Mouse (Mus musculus): ENCODE data around the gene Tpo.

The Tpo gene

GRCm38 (mm10) chr12:30076316-30076715, 56.1 kb downstream of the Tpo start:
- no peak for DNase-seq

DNA sequence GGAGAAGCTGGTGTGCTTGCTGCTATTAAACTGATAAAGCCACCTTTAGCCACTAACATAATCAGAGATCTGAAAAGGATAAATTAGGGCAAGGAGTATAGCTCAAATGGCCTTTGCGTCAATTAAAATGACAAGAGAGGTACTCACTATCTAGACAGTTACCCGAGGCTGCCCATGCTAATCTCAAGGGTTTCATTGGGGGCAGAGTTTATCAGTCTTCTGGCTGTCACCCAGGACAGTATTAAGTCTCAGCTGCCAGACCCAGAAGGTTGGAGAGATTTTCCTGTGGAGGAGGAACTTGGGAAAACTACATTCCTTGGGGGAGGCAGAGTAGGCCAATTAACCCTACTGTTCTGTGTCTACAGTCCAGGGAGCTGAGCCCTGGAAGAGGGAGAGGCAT, 63.1 kb downstream of the Tpo start:
- DNase-seq: no peak

DNA sequence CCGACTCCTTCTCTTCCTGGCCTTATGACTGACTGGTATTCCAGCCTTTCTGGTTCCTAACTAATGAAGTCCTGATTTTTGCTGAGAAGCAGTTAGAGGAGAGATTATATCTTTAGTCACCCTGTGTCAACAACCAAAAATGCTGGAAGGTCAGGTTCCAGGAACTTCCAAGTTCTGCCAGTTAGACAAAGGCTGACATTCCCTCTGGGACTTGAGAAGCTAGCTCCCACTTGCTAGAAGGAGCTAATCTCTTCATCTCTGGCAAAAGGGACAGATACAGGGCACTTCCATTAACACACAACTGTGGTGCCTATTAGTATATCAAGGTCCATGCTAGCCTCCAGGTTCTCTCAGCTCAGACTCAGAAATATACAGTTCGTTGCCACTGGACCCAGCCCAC, 64.6 kb downstream of the Tpo start:
- DNase-seq: no peak

GRCm38 (mm10) chr12:30062118-30062505, 70.3 kb downstream of the Tpo start:
- no peak for DNase-seq

DNA sequence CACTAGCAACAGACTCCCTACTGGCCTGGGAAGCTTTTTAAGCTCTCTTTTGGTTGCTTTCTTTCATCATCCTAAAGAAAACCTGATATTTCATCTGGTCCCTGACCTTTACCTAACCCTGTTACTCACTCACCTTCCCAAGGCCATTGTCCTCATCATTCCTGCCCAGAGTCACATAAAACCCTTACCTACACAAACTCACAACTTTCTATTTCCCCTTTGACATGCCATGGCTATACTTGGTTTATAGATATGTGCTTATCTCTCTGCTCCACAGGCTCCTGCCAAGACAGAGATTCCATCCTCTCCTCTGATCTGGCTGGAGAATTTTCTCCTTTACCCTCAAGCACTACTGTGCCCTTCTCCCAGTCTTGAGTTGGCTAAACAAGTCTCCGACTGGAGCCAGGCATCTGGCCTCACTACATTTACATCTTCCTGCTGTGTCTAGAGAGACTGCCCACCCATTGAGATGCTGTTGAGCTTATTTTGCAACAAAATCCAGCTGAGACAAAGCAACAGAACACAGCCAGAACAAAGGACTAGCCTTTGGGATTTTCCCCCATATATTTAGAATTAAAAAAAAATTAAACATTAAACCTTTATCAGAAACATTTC, 70.8 kb downstream of the Tpo start:
- DNase-seq: no peak

DNA sequence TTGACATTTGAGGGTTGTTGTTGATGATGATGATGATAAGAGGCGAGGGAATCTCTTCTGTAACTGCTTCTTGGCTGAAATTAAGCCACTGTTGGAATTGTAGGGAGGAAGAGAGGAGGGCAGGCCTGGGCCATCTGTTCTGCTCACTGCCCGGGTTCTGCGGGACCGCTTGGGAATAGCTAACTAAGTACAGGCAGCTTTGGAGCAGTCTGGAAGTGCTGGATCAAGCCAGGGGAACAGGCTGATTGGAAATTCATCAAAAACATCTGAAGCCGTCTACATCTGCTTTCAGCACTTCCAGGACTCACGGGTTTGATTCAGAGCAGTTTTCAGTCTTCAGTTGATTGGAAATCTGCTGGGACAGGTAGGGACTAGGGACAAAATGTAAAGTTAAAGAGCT, 74.4 kb downstream of the Tpo start:
- no peak for DNase-seq

- DNase-seq: no peak
These were observed 77.5 kb downstream of the Tpo start for GRCm38 (mm10) chr12:30054761-30055540.

GRCm38 (mm10) chr12:30050235-30050634, 82.2 kb downstream of the Tpo start:
- DNase-seq: peak; percentile 31

DNA sequence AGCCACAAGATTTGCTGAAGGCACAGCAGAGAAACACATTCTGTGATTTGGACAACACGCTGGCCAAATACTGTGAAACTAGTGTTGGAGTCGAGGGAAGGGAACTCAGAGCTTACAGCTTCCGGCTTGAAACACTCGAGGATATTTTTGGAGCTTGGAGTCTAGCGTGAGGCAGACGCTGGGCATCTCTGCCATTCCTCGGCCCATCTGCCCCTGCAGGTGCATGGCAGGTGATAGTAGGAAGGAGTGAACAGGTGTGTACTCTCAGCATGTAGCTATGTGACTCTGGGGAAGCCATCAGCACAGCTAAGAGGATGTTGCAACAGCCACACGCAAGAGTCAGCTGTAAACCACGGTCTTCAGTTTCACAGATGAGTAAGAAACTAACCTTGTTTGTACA, 82.6 kb downstream of the Tpo start:
- DNase-seq: no peak

DNA sequence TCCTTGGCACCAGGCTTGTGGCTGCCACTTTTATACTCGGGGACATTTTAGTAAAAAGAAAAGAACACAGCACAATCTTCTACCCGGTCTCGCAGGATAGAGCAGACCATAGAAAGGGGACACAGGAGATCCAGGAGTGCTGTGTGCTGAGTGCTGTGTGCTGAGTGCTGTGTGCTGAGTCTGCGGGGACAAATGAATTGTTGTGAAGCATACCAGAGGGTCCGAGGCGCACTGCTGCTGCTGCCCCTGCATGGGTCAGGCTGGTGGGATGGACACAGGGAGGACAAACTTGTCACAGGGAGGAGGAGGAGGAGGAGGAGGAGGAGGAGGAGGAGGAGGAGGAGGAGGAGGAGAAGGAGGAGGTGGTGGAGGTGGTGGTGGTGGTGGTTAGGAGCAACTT, 83.6 kb downstream of the Tpo start:
- DNase-seq: no peak

- DNase-seq: peak; percentile 19
These were observed 92.3 kb downstream of the Tpo start for GRCm38 (mm10) chr12:30040150-30040549.

DNA sequence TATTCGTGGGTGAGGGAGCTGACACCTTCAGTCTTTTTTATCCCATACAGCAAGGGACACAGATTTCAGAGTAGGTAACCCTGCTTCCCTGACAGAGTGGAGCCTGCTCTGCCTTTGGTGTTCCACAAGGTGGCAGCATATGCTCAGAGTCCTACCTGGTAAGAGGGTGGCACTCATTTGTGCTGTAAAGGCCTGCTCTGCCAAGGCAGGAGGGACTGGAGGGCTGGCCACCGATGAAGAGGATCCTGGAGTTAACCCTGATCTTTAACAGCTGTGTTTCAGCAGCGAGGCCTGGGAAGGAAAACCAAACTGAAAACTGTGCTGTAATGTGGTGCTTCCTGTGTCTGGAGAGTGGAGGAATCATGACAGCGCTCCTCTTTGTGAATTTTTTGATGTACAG, 92.9 kb downstream of the Tpo start:
- no peak for DNase-seq

GRCm38 (mm10) chr12:30036569-30037055, 95.8 kb downstream of the Tpo start:
- DNase-seq: no peak

DNA sequence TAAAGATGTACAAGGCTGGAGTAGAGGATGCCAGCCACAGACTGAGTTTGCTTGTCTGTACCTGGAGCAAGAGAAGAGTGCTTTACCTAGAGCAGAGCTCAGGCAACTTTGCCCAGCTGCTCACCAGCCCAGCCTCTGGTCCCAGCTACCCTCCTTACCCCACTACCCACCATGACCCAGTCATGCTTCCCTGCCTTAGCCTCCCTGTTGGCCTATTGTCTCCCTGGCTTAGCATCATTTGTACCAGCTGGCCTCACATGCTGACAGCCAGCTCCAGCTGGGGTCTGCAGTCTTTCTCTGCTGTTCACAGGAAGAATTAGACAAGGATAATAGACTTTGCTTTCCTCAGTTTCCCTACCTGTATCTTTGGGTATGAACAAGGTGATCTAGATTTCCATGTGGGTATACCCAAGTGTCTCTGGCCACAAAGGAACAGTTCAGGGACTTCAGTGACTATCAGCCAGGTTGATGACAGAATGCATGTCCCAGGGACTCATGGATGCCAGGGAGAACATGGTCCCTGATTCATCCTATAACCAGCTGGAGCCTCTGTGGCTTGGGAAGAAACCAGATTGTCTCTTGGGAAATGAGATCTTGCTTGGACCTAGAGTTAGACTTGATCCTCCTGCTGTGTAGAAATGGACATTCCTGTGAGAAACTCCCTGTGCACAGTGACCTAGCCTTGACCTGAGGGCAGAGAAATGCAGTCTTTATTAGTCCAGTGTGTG, 96.4 kb downstream of the Tpo start:
- DNase-seq: no peak

DNA sequence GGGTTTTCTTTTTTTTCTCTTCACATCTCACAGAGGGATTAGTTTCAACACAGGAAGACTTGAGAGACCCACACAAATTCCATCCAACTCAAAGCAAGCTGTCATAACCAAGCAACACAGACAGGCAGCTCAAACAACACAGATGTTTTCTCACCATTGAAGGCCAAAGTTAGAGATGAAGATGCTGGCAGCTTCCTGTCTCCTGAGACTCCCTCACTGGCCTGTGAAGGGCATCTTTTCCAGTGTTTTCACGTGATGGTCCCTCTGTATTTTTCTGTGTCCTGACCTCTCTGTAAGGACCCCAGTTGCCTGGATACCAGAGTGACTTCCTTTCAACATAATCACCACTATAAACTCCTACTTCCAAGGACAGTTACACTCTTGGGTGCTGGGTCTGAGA, 97.0 kb downstream of the Tpo start:
- DNase-seq: no peak

DNA sequence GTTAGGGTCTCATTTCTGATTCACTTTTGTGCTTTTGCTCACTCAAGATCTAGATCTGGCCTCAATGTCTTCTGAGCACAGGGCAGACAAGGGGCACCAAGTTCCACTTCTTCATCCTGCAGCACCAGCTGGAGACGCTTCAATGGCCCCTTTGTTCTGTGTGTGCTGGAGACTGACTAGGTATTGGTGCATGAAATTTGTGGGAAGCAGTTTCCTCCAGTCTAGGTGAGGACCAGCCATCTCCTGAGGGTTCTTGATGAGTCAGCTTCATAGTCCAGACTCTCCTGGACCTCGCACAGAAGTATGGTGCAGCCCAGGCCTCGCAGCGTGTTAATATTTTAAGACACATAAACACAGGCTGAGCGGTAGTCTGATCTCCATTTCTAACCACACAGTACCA, 97.7 kb downstream of the Tpo start:
- no peak for DNase-seq

DNA sequence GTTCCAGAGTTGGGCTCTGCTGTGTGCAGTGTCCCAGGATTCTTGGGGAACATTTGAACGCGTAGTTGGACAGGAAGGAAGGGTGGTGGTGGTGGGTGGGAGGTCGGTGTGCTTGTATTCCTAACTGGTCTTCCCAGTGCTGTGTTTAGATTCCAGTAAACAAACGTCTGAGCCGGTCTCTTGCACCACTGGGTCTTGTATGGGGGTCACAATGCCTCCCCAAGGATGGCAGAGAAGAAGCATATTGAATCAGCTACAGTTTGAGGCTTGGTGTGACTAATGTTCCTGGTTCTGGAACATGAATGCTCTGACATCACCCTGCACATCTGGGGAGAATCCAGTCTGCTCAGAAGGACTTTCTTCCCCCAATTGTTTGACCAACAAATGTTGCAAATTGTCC, 101.9 kb downstream of the Tpo start:
- no peak for DNase-seq

DNA sequence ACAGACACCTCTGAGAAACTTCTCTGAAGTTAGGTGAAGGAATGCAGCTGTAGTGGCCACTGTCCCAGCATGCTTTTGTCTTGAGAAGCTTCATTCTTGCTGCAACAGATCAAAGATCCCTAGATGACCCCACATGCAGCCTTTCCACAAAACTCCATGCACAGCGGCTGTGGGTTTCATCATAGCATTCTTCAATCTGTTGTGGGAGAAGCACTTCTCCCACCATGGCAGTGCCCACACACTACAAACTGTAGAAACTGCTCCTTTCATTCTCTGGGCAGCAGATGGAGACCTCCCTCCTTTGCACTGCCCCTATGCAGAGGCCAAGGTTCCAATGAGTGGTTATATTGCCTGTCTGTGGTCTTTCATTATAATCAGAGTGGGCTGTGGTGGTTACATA, 103.3 kb downstream of the Tpo start:
- DNase-seq: no peak

- no peak for DNase-seq
These were observed 104.6 kb downstream of the Tpo start for GRCm38 (mm10) chr12:30027721-30028340.

DNA sequence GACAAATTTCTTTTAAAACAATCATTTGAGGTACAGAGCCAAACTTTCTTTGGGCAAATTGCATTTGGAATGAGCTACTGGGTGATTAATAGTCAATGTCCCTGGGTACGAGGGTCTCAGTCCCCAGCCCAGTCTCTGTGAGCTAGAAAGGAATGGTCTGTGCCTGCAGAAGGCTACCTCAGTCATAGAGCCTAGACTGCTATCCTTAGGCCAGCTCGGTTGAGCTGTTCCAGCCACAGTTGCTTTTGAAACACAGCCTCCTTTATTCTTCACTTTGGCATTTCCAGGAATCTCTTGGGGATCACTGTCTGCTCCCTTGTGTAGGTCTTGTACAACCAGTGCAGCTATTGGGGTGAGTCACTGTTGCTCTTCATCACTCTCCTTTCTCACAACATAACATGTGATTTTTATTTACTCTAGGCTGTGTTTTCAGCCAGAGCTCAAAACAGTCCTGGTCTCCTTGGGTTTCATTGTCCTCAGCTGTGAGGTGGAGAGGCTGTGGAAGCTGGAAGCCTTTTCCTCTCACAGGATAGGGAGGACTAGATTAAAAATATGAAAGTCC, 108.1 kb downstream of the Tpo start:
- no peak for DNase-seq

DNA sequence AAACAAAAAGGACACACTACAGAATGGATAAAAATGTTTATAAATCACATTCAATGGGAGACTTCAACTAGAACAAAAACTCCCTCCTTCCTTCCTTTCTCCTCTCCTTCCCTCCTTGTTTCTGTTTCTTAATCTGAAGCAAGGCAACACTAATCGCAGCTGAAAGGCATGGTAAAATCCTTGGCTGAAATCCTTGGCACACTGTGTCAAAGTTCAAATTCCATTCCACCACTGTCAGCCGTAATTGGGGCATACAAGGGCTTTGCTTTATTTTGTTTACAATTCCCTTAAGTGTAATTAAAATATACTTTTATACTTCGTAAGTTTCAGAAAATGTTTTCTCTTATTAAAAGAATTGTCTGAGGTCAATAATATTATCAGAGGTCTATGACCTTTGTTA, 108.9 kb downstream of the Tpo start:
- no peak for DNase-seq

- no peak for DNase-seq
These were observed 112.0 kb downstream of the Tpo start for GRCm38 (mm10) chr12:30020447-30020846.

DNA sequence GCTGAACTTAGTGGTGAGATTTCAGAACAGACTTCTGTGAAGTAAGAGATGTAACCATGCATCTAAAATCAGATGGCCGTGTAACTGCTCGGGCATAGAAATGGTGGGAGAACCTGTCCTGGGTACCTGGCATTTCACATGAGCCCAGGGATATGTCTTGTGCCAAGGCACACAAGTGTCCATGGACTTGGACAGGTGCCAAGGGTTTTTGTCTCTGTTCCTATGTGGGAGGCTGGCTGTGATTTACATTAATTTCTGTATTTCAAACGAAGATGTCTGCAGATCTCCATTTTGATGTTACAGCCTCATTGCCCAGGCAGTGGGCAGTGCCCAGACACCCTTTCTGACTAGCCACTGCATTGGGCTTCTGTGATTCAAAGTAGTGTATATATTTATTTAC, 115.3 kb downstream of the Tpo start:
- no peak for DNase-seq
